Mouse (Mus musculus): ENCODE measurements around the gene Tpo. TPM values are rescaled to one million over a fixed set of nuclear protein-coding genes. Genes with fewer than 3 reads are reported as not detected.
A peak's percentile ranks its signal among the peaks of the same experiment; 100 is the strongest.

The Tpo gene
- polyA plus RNA-seq, 1 experiment from 2014 or later = not detected

DNA sequence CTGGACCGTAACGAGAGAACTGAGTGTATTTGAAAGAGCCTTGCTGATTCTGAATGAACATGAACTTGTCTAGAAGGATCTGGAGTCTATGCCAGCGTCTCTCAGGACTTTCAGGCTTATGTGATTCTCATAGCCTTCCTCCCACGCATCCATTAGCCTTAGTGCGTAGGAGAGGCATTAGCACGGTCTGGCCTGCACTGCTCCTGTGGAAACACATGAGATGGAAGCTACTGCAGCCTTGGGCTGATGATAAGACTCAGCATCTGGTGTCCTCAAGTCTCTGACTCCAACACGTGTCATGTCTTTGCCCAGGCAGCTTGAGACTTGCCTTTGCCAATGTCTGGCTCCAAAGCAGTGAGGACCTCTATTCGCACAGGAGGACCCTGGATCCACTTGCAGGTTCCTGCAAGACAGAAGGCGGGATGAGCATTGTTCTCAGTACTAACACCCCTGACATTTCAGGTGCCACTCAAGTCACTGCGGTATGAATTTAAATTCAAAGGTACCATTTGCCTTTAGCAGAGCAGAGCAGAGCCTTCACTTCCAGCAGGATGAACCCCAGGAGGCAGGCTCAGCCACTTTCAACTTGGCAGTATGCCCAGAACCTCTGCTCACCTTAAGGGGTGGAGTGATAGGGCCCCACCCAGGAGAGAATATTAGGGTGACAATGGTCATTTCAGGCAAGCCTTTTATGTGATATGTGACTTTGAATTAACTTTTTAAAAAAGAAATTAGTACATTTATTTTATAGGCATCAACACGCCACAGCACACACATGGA, 77.5 kb downstream of the Tpo start:
- Histone ChIP-seq H3K4me1 (ENCODE audit: control insufficient read depth, insufficient read depth, low read length) (no peaks in the 10 kb centered on the region), H3K4me2 (ENCODE audit: low read depth, low read length) (no peak overlapping the region), H3K4me3 (ENCODE audit: low read length) (no peak overlapping the region), H3K27me3 (replicated peaks; ENCODE audit: control insufficient read depth, insufficient read depth, low read length) (no peaks in the 10 kb centered on the region), H3K9me3 (ENCODE audit: control insufficient read depth, low read length) (no peaks in the 10 kb centered on the region), H3K36me3 (ENCODE audit: control insufficient read depth, insufficient read depth, low read length) (no peaks in the 10 kb centered on the region), H3K27ac (ENCODE audit: low read length) (no peak overlapping the region), H3K9ac (ENCODE audit: low read depth, low read length) (no peak overlapping the region)
- ATAC-seq = no peak
- 89% methylated on average over 11 of the region's 11 CpGs for WGBS

DNA sequence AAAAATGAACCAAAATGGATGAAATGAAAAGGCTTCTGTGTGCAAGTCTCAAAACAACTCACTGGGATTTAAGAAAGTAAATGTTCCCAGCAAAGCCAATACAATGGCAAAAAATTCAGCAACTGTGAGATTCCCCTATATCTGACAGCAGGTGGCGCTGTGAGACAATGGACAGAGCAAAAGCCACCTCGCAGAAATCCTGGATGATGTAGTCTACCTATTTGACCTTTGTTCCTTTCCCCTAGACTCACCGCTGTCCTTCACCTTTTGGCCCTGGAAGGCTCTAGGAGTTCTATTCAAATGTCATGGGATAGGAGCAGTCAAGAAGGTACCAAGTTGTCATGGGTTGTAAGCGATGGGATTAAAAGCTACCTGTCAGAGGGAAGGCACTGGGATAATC, 82.2 kb downstream of the Tpo start:
- Histone ChIP-seq H3K4me1 (ENCODE audit: control insufficient read depth, insufficient read depth, low read length) (no peaks in the 10 kb centered on the region), H3K9ac (ENCODE audit: low read depth, low read length) (no peak overlapping the region), H3K4me3 (ENCODE audit: low read length) (no peak overlapping the region), H3K36me3 (ENCODE audit: control insufficient read depth, insufficient read depth, low read length) (no peaks in the 10 kb centered on the region), H3K27ac (ENCODE audit: low read length) (no peak overlapping the region), H3K9me3 (ENCODE audit: control insufficient read depth, low read length) (no peaks in the 10 kb centered on the region), H3K4me2 (ENCODE audit: low read depth, low read length) (no peak overlapping the region), H3K27me3 (replicated peaks; ENCODE audit: control insufficient read depth, insufficient read depth, low read length) (no peaks in the 10 kb centered on the region)
- no peak for ATAC-seq
- WGBS = 19% methylated on average over 4 of the region's 4 CpGs

DNA sequence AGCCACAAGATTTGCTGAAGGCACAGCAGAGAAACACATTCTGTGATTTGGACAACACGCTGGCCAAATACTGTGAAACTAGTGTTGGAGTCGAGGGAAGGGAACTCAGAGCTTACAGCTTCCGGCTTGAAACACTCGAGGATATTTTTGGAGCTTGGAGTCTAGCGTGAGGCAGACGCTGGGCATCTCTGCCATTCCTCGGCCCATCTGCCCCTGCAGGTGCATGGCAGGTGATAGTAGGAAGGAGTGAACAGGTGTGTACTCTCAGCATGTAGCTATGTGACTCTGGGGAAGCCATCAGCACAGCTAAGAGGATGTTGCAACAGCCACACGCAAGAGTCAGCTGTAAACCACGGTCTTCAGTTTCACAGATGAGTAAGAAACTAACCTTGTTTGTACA, 82.6 kb downstream of the Tpo start:
- Histone ChIP-seq H3K27me3 (replicated peaks; ENCODE audit: control insufficient read depth, insufficient read depth, low read length) (no peaks in the 10 kb centered on the region), H3K9ac (ENCODE audit: low read depth, low read length) (no peak overlapping the region), H3K9me3 (ENCODE audit: control insufficient read depth, low read length) (no peaks in the 10 kb centered on the region), H3K36me3 (ENCODE audit: control insufficient read depth, insufficient read depth, low read length) (no peaks in the 10 kb centered on the region), H3K4me3 (ENCODE audit: low read length) (no peak overlapping the region), H3K4me2 (ENCODE audit: low read depth, low read length) (no peak overlapping the region), H3K27ac (ENCODE audit: low read length) (no peak overlapping the region), H3K4me1 (ENCODE audit: control insufficient read depth, insufficient read depth, low read length) (no peaks in the 10 kb centered on the region)
- ATAC-seq = no peak
- WGBS = 80% methylated on average over 9 of the region's 9 CpGs

DNA sequence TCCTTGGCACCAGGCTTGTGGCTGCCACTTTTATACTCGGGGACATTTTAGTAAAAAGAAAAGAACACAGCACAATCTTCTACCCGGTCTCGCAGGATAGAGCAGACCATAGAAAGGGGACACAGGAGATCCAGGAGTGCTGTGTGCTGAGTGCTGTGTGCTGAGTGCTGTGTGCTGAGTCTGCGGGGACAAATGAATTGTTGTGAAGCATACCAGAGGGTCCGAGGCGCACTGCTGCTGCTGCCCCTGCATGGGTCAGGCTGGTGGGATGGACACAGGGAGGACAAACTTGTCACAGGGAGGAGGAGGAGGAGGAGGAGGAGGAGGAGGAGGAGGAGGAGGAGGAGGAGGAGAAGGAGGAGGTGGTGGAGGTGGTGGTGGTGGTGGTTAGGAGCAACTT, 83.6 kb downstream of the Tpo start:
- Histone ChIP-seq H3K4me2 (ENCODE audit: low read depth, low read length) (no peak overlapping the region), H3K9me3 (ENCODE audit: control insufficient read depth, low read length) (no peaks in the 10 kb centered on the region), H3K4me1 (ENCODE audit: control insufficient read depth, insufficient read depth, low read length) (no peaks in the 10 kb centered on the region), H3K36me3 (ENCODE audit: control insufficient read depth, insufficient read depth, low read length) (no peaks in the 10 kb centered on the region), H3K9ac (ENCODE audit: low read depth, low read length) (no peak overlapping the region), H3K27me3 (replicated peaks; ENCODE audit: control insufficient read depth, insufficient read depth, low read length) (no peaks in the 10 kb centered on the region), H3K4me3 (ENCODE audit: low read length) (no peak overlapping the region), H3K27ac (ENCODE audit: low read length) (no peak overlapping the region)
- WGBS = 77% methylated on average over 6 of the region's 6 CpGs
- ATAC-seq = no peak

DNA sequence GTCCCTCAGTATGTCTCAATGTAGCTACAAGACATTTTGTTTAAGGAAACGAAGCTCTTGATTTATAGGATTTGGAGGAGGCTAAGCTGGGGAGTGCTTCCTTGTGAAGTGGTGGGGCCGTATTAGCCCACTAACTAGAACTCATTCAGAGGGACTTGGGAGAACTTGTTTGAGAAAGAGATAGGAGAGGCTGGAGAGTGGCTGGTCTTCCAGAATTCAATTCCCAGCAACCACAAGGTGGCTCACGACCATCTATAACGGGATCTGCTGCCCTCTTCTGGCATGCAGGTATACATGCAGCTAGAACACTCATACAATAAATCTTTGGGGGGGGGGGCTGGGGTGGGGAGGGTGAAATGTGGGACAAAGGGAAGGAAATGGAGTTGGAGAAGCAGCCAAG, 92.3 kb downstream of the Tpo start:
- WGBS = 13% methylated on average over 4 of the region's 4 CpGs
- H3K27me3 ChIP-seq (replicated peaks; ENCODE audit: control insufficient read depth, insufficient read depth, low read length) = no peaks in the 10 kb centered on the region
- peak; percentile 57; the same call in 1 of the 2 replicates for ATAC-seq
- no peaks in the 10 kb centered on the region for H3K4me1 ChIP-seq (ENCODE audit: control insufficient read depth, insufficient read depth, low read length)
- H3K4me3 ChIP-seq (ENCODE audit: low read length) = no peak overlapping the region
- no peaks in the 10 kb centered on the region for H3K36me3 ChIP-seq (ENCODE audit: control insufficient read depth, insufficient read depth, low read length)
- H3K4me2 ChIP-seq (ENCODE audit: low read depth, low read length) = no peak overlapping the region
- no peaks in the 10 kb centered on the region for H3K9me3 ChIP-seq (ENCODE audit: control insufficient read depth, low read length)
- H3K27ac ChIP-seq (ENCODE audit: low read length) = peak overlapping the region; percentile 23; the same call in 1 of the 2 replicates
- no peak overlapping the region for H3K9ac ChIP-seq (ENCODE audit: low read depth, low read length)

DNA sequence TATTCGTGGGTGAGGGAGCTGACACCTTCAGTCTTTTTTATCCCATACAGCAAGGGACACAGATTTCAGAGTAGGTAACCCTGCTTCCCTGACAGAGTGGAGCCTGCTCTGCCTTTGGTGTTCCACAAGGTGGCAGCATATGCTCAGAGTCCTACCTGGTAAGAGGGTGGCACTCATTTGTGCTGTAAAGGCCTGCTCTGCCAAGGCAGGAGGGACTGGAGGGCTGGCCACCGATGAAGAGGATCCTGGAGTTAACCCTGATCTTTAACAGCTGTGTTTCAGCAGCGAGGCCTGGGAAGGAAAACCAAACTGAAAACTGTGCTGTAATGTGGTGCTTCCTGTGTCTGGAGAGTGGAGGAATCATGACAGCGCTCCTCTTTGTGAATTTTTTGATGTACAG, 92.9 kb downstream of the Tpo start:
- Histone ChIP-seq H3K4me1 (ENCODE audit: control insufficient read depth, insufficient read depth, low read length) (no peaks in the 10 kb centered on the region), H3K9ac (ENCODE audit: low read depth, low read length) (no peak overlapping the region), H3K4me2 (ENCODE audit: low read depth, low read length) (no peak overlapping the region), H3K4me3 (ENCODE audit: low read length) (no peak overlapping the region), H3K27me3 (replicated peaks; ENCODE audit: control insufficient read depth, insufficient read depth, low read length) (no peaks in the 10 kb centered on the region), H3K9me3 (ENCODE audit: control insufficient read depth, low read length) (no peaks in the 10 kb centered on the region), H3K36me3 (ENCODE audit: control insufficient read depth, insufficient read depth, low read length) (no peaks in the 10 kb centered on the region), H3K27ac (ENCODE audit: low read length) (peak overlapping the region; percentile 23; the same call in 1 of the 2 replicates)
- WGBS = 32% methylated on average over 4 of the region's 4 CpGs
- ATAC-seq = peak; percentile 49; the same call in 1 of the 2 replicates

DNA sequence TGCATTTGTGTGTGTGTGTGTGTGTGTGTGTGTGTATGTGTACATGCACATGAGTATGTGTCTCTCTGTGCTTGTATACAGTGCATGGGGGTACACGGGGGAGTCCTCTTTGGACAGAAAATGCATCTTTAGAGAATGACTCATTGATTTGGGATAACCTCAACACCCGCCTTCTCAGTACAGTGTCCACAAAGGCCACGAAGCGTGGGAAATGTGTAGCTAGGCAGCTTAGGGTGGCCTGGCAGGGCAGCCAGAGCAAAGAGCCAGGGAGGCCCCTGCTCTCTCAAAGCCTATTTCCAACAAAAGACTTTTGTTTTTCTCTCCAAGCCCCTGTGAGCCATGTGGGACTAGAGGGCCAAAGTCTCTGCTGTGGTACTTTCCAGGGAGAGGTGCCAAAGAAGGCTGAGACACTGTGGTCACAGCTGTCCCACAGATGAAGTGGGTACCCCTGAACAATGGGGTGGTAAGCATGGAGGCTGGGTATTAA, 95.8 kb downstream of the Tpo start:
- whole genome bisulfite sequencing = 67% methylated on average over 4 of the region's 4 CpGs

DNA sequence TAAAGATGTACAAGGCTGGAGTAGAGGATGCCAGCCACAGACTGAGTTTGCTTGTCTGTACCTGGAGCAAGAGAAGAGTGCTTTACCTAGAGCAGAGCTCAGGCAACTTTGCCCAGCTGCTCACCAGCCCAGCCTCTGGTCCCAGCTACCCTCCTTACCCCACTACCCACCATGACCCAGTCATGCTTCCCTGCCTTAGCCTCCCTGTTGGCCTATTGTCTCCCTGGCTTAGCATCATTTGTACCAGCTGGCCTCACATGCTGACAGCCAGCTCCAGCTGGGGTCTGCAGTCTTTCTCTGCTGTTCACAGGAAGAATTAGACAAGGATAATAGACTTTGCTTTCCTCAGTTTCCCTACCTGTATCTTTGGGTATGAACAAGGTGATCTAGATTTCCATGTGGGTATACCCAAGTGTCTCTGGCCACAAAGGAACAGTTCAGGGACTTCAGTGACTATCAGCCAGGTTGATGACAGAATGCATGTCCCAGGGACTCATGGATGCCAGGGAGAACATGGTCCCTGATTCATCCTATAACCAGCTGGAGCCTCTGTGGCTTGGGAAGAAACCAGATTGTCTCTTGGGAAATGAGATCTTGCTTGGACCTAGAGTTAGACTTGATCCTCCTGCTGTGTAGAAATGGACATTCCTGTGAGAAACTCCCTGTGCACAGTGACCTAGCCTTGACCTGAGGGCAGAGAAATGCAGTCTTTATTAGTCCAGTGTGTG, 96.4 kb downstream of the Tpo start:
- no peak overlapping the region for H3K4me3 ChIP-seq (ENCODE audit: low read length)
- ATAC-seq = no peak
- no peak overlapping the region for H3K27ac ChIP-seq (ENCODE audit: low read length)
- H3K9ac ChIP-seq (ENCODE audit: low read depth, low read length) = no peak overlapping the region
- no peaks in the 10 kb centered on the region for H3K4me1 ChIP-seq (ENCODE audit: control insufficient read depth, insufficient read depth, low read length)
- no peak overlapping the region for H3K4me2 ChIP-seq (ENCODE audit: low read depth, low read length)
- H3K27me3 ChIP-seq (replicated peaks; ENCODE audit: control insufficient read depth, insufficient read depth, low read length) = no peaks in the 10 kb centered on the region
- H3K36me3 ChIP-seq (ENCODE audit: control insufficient read depth, insufficient read depth, low read length) = no peaks in the 10 kb centered on the region
- no peaks in the 10 kb centered on the region for H3K9me3 ChIP-seq (ENCODE audit: control insufficient read depth, low read length)

More for the DNA sequence above, 95.8 kb downstream of the Tpo start:
- no peak overlapping the region for H3K9ac ChIP-seq (ENCODE audit: low read depth, low read length)
- H3K4me1 ChIP-seq (ENCODE audit: control insufficient read depth, insufficient read depth, low read length) = no peaks in the 10 kb centered on the region
- no peak overlapping the region for H3K4me2 ChIP-seq (ENCODE audit: low read depth, low read length)
- no peaks in the 10 kb centered on the region for H3K9me3 ChIP-seq (ENCODE audit: control insufficient read depth, low read length)
- no peaks in the 10 kb centered on the region for H3K27me3 ChIP-seq (replicated peaks; ENCODE audit: control insufficient read depth, insufficient read depth, low read length)
- H3K4me3 ChIP-seq (ENCODE audit: low read length) = no peak overlapping the region
- no peak for ATAC-seq
- H3K27ac ChIP-seq (ENCODE audit: low read length) = no peak overlapping the region
- no peaks in the 10 kb centered on the region for H3K36me3 ChIP-seq (ENCODE audit: control insufficient read depth, insufficient read depth, low read length)

DNA sequence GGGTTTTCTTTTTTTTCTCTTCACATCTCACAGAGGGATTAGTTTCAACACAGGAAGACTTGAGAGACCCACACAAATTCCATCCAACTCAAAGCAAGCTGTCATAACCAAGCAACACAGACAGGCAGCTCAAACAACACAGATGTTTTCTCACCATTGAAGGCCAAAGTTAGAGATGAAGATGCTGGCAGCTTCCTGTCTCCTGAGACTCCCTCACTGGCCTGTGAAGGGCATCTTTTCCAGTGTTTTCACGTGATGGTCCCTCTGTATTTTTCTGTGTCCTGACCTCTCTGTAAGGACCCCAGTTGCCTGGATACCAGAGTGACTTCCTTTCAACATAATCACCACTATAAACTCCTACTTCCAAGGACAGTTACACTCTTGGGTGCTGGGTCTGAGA, 97.0 kb downstream of the Tpo start:
- no peaks in the 10 kb centered on the region for H3K27me3 ChIP-seq (replicated peaks; ENCODE audit: control insufficient read depth, insufficient read depth, low read length)
- no peaks in the 10 kb centered on the region for H3K9me3 ChIP-seq (ENCODE audit: control insufficient read depth, low read length)
- no peak overlapping the region for H3K9ac ChIP-seq (ENCODE audit: low read depth, low read length)
- ATAC-seq = no peak
- no peak overlapping the region for H3K4me2 ChIP-seq (ENCODE audit: low read depth, low read length)
- no peak overlapping the region for H3K27ac ChIP-seq (ENCODE audit: low read length)
- no peaks in the 10 kb centered on the region for H3K4me1 ChIP-seq (ENCODE audit: control insufficient read depth, insufficient read depth, low read length)
- H3K36me3 ChIP-seq (ENCODE audit: control insufficient read depth, insufficient read depth, low read length) = no peaks in the 10 kb centered on the region
- WGBS = 22% methylated on average over 1 of the region's 1 CpGs
- H3K4me3 ChIP-seq (ENCODE audit: low read length) = no peak overlapping the region

Data from intestine, embryonic 16.5 days (tissue).